Mouse (Mus musculus) B cell, adult 2 months (primary cell): Measurements from ENCODE around the gene Vmn2r102.

Experiments
- DNase-seq, 2 experiments: peaks; one replicate each; pipeline ENCODE4 v3.0.0; 2022

Gene Vmn2r102

GRCm38 (mm10) chr17:19660028-19660427, at the start of gene Vmn2r102:
Vmn2r102 (plus strand) TSS chr17:19660328.
- no peak for DNase-seq

- no peak for DNase-seq
Measured at GRCm38 (mm10) chr17:19629328-19629727, 30.8 kb upstream of the Vmn2r102 start.

GRCm38 (mm10) chr17:19658447-19658846, 1.7 kb upstream of the Vmn2r102 start:
- DNase-seq = no peak

GRCm38 (mm10) chr17:19692062-19692461, 31.9 kb downstream of the Vmn2r102 start:
- no peak for DNase-seq
